In the genomic region with DNA sequence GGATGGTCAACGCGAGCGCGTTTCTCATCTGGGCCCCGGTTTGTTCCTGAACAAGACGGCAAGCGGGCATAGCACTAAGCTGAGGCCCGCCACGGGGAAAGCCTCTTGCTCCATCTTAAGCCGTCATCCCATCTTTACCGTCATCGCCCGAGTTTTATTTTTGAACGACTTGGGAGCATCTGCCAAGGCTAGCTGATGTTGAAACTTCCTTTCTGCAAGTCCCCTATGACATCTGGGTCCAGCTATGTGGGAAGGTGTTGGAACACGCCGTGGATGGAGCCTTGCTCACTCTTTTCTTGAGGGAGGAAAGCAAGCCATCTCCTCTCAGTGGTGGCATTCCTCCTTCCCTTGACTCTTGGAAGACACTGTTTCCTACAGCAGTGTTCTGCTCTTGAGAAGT, we compare ENCODE assay signal across 15 mouse cellular contexts.
A peak's percentile ranks its signal among the peaks of the same experiment; 100 is the strongest.
DNase-seq lines count a peak whose midpoint lies in the region; ATAC-seq and TF ChIP-seq lines count a peak whose summit lies in the region.
"Had no signal": no experiment of that assay in that cellular context is flagged by ENCODE, and none has a peak within 500 bp of the region (broad histone marks: within the 10 kb centered on the region; RNA-seq: fewer than 3 reads in every experiment).

No protein-coding gene starts in this region.

- 86% methylated on average over 16 of the region's 16 CpGs for WGBS in heart, embryonic 10.5 days
- WGBS in bone marrow, adult 2 months: 37% methylated on average over 16 of the region's 16 CpGs

- no peaks in the 10 kb centered on the region for H3K9me3 ChIP-seq in heart, embryonic 10.5 days
- H3K9me3 ChIP-seq: embryonic facial prominence, embryonic 10.5 days; heart, embryonic 13.5 days; hindbrain, embryonic 15.5 days; liver, embryonic 15.5 days; midbrain, embryonic 15.5 days; neural tube, embryonic 13.5 days had no signal

- H3K36me3 ChIP-seq in heart, embryonic 10.5 days: no peaks in the 10 kb centered on the region
- H3K36me3 ChIP-seq: heart, embryonic 13.5 days; hindbrain, embryonic 15.5 days; liver, embryonic 15.5 days; midbrain, embryonic 15.5 days; neural tube, embryonic 13.5 days had no signal

- H3K4me1 ChIP-seq in heart, embryonic 10.5 days: peaks cover 52% of the 10 kb centered on the region
- H3K4me1 ChIP-seq in bone marrow, adult 2 months (ENCODE audit: control insufficient read depth, insufficient read depth, low read length): peaks cover 3% of the 10 kb centered on the region; the same call in 1 of the 2 replicates

- no peak overlapping the region for H3K27ac ChIP-seq in heart, embryonic 10.5 days
- peak overlapping the region; percentile 77 for H3K27ac ChIP-seq in bone marrow, adult 2 months (ENCODE audit: control insufficient read depth, insufficient read depth, low read depth, low read length, poor library complexity)
- H3K27ac ChIP-seq: embryonic facial prominence, embryonic 10.5 days; heart, embryonic 13.5 days; hindbrain, embryonic 15.5 days; liver, embryonic 15.5 days; midbrain, embryonic 15.5 days; neural tube, embryonic 13.5 days had no signal

- no peak overlapping the region for H3K4me3 ChIP-seq in heart, embryonic 10.5 days
- H3K4me3 ChIP-seq in bone marrow, adult 2 months (replicated peaks; ENCODE audit: control insufficient read depth, low read depth, low read length): no peak overlapping the region
- H3K4me3 ChIP-seq: embryonic facial prominence, embryonic 10.5 days; heart, embryonic 13.5 days; hindbrain, embryonic 15.5 days; liver, embryonic 15.5 days; midbrain, embryonic 15.5 days; neural tube, embryonic 13.5 days had no signal

- H3K27me3 ChIP-seq in heart, embryonic 10.5 days (ENCODE audit: insufficient read depth, poor library complexity, severe bottlenecking): no peaks in the 10 kb centered on the region
- H3K27me3 ChIP-seq: heart, embryonic 13.5 days; hindbrain, embryonic 15.5 days; midbrain, embryonic 15.5 days; neural tube, embryonic 13.5 days had no signal

- no peak for TF ChIP-seq CTCF in bone marrow, adult 2 months (IDR thresholded peaks at IDR 0.05; ENCODE audit: control insufficient read depth, insufficient read depth, low read length)

- ATAC-seq in monocyte, adult 5-6 weeks (replicated peaks; ENCODE audit: insufficient number of reproducible peaks, low FRiP score, low TSS enrichment, poor library complexity, severe bottlenecking): no peak
- ATAC-seq: midbrain, embryonic 15.5 days had no signal

- TF ChIP-seq POLR2A in bone marrow, adult 2 months (IDR thresholded peaks at IDR 0.05; ENCODE audit: borderline replicate concordance, control insufficient read depth, low read depth, low read length): no peak

- DNase-seq in heart, adult 11 months: peak; percentile 97
- DNase-seq in heart, embryonic 10.5 days (ENCODE audit: low spot score): no peak
- DNase-seq in heart, adult 9 months (ENCODE audit: low spot score in 2 of 2): peak; percentile 65 to 71
- peak; percentile 64 for DNase-seq in lung, postnatal 25 days (ENCODE audit: low spot score)
- DNase-seq in liver: no peak
- DNase-seq: cerebellum, postnatal 10 days; kidney, adult 8-10 months had no signal

Comparison
In these comparisons a context has a peak if more than half of its experiments do, and no peak if none do; other contexts are left out.
1. DNase-seq: peak in heart, adult 11 months (single experiment), heart, adult 9 months (2 of 2) and lung, postnatal 25 days (single experiment); none in heart, embryonic 10.5 days (single experiment) and liver (single experiment).